Mouse (Mus musculus): ENCODE data around the gene Hils1. TPM values are rescaled to one million over a fixed set of nuclear protein-coding genes. Genes with fewer than 3 reads are reported as not detected.

Hils1 gene
- not detected for total RNA-seq (2021)

DNA sequence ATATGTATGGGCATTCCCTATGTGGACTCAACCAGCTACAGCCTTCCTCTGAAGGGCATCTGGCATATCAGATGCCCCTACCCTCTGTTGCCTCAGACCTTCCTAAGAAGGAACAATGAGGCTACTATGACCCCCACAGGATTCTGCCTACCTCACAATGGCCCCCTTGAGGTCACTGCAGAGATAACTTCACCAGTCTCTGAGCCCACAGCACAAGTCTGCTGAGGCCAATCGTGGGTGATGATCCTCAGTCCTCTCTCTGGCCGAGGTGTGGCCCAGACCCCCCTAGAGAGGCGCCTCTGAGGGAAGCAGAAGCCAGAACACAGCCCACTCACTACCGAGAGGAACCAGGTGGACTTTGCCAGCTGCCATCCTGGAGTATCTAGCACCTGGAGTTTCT is at the start of gene Hils1:
Hils1 (plus strand) TSS at position 175 of the 400 bp plus-strand sequence.
- DNase-seq (ENCODE audit: low spot score) = no peak
- intact Hi-C loops (cut with DNase I) = no loop called here

DNA sequence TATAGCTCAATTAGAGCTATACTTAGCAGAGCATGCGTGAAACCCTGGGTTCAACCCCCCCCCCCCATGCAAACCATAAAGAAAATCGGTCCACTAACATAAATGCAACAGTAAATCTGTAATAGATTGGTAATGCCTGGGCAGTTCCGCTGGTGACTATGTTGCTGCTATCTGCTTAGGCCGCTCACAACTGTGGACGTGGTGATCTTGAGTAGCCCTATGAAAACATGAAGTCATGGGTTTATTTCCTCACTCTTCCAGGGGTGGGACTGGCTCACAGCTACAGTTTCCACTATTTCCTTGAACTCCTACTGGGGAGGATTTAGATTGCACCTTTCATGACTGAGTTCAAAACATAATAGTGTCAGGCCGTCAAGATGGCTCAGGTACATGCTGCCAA is 49.7 kb upstream of the Hils1 start:
- DNase-seq (ENCODE audit: low spot score) = no peak
- intact Hi-C loops (cut with DNase I) = loop anchor here (5.0 kb wide), 1 partner anchor 45 kb away; no protein-coding TSS in a partner anchor

DNA sequence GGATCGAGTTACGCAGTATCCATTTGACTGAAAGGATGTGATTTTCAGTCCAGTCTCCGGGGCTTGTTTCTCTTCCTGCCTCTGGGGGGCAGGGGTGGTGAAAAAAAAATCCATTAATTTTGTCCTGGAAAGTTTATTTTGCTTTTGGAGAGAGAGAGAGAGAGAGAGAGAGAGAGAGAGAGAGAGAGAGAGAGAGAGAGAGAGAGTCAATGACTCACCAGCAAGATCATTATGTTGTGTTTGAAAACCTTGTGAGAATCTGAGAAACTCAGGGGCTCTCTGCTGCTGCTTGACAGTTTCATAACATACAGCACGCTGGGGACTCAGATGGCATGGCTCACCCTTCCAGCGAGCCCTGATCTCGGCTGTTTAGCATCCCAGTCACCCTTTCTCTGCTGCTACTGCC is 46.4 kb upstream of the Hils1 start:
- no peak for DNase-seq (ENCODE audit: low spot score)
- intact Hi-C loops (cut with DNase I) = no loop called here

DNA sequence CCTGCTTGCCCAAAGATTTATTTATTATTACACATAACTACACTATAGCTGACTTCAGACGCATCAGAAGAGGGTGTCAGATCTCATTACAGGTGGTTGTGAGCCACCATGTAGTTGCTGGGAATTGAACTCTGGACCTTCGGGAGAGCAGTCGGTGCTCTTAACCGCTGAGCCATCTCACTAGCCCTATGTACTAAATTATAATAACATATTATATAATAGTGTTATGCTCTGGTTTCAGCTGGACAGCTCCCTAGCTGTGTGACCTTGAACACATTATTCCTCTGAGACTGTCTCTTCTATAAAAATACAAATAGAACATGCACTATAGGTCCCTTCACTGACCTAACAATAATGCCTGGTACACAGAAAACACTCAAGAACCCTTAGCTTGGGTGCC is 42.4 kb upstream of the Hils1 start:
- DNase-seq (ENCODE audit: low spot score) = no peak
- intact Hi-C loops (cut with DNase I) = no loop called here

DNA sequence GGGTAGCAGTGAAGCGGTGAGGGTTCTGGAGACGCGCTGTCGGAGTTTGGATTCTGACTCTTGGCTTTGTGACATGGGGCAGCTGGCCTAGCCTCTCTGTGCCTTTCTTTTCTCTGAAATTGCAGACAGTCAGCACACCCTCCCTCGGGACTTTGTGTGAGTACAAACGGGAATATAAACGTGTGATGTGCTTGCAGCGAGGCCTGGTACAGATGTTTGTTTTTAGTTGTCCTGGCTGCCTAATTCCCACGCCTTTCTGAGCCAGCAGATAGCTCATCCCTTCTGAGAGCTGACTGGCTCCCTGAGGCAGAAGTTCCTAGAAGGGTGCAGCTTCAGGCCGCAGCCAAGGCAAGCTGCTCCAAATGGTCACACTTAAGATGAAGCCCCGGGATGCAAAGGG is 41.0 kb upstream of the Hils1 start:
- intact Hi-C loops (cut with DNase I) = no loop called here
- no peak for DNase-seq (ENCODE audit: low spot score)

DNA sequence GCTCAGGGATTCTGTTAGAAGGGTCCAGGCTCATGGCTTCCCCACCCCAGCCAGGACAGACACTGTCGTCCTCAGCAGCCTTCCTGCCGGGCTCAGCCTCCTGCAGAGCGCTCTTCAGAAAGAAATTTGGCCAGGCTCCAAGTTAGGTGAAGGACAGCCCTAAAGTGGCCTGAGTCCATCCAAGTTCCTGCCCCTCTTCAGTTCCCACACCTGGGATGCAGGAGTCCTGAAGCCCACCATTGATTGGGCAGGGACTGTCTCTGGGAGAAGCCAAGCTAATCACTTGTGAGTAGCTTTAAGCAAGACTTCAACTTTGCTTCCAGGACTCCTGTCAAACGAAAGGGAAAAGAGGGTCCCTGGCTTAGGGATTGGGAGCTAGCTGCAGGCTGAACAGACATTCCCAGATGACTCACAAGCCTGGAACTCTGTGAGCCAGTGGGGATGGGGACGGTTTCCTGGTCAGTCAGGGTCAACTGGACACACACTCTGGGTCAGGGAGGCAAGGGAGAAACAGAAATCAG is 39.6 kb upstream of the Hils1 start:
- intact Hi-C loops (cut with DNase I) = no loop called here
- DNase-seq (ENCODE audit: low spot score) = no peak

DNA sequence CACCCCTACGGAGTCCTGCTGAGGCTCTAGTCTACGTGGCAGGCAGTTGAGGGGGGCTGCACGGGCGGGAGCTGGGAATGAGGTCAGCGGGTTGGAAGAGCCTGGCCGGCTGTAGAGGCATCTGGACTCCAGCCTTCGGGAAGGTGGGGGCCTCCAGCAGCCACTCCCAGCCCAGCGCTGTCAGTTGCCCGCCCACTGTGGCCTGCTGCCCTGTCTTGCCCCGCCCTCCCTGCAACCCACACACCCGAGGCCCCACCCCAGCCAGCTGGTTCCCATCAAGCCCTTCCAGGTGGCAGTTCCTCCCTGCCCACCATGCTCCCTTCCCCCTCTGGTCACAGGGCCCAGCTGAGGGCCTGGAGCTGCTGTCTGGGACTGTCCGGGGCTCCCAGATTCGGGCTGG is 38.6 kb upstream of the Hils1 start:
- peak; percentile 84 for DNase-seq (ENCODE audit: low spot score)
- intact Hi-C loops (cut with DNase I) = no loop called here

DNA sequence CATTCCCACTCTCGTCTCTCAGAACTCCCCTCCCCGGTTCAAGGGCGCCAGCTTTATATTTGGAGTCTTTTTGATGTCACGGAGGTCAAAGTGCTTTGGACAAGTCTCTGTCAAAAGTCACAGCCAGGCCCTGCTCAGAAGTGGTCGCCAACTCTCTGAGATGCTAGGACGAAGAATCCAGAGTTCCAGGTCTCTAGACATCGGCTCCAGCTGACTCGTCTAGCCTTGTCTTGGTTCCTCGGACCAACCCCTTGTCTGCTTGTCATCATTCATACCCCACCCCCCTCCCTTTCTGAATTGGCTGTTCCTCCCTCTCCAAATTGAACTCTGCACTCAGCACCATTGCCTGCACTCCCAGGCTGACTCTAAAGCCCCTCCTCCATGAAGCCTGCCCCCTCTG is 37.8 kb upstream of the Hils1 start:
- no peak for DNase-seq (ENCODE audit: low spot score)
- intact Hi-C loops (cut with DNase I) = no loop called here

DNA sequence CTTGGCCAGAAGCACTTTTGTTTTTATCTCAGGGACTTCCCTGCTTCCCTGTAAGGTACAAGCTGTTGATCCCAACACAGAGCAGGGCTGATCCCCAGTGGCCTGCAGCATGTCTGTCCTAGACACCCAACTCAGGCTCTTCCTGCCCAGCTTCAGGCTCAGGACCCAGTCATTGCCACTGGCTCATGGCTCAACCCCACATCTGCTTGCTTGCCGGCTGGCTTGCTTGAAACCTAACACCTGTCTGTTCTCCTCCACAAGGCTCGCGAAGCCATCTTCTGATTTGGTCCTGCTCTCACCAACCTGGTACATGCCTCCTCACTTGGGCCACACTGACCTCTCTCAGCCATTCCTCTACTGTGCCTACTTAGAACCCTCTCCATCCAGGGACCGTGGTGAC is 37.2 kb upstream of the Hils1 start:
- intact Hi-C loops (cut with DNase I) = loop anchor here (10.0 kb wide), 1 partner anchor 195 kb away; no protein-coding TSS in a partner anchor
- no peak for DNase-seq (ENCODE audit: low spot score)

DNA sequence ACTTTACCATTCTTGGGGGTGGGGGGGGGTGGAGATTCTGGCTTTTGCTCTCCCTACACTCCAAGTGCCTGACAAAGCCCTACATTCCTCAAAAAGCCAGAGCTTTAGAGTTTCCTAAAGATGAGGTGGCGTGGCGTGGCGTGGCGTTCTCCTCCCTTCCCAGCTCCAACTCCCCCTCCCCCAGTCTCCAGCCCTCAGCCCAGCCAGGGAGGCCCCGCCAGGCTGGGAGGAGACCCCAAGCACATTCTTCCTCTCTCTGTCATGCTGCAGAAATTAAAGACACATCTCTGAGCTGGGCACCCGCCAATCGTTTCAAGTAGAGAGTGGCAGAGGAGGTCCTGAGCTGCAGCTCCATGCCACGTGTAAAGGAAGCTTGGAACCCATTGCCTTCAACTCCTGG is 33.8 kb upstream of the Hils1 start:
- DNase-seq (ENCODE audit: low spot score) = no peak
- intact Hi-C loops (cut with DNase I) = loop anchor here (10.0 kb wide), 1 partner anchor 199 kb away; no protein-coding TSS in a partner anchor

DNA sequence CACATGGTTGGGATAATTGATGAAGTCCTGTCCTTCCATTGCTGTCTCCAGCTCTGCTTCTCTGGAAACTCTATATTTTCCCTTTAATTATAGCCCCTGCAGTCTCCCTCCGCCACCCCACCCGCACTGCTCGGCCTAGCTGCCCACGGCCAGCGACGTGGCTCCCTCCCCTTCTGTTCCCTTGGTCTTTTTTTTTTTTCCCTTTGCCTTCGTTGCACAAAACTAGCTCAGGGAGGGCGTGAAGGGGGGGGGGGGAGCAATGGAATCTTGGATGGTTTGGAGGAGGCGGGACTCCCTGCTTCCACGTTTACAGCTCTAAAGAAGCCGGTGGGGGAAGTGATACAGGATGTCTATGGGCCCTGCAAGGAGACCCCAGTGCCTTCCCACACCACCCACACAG is 32.9 kb upstream of the Hils1 start:
- no peak for DNase-seq (ENCODE audit: low spot score)
- intact Hi-C loops (cut with DNase I) = loop anchor here (10.0 kb wide), 1 partner anchor 200 kb away; no protein-coding TSS in a partner anchor

DNA sequence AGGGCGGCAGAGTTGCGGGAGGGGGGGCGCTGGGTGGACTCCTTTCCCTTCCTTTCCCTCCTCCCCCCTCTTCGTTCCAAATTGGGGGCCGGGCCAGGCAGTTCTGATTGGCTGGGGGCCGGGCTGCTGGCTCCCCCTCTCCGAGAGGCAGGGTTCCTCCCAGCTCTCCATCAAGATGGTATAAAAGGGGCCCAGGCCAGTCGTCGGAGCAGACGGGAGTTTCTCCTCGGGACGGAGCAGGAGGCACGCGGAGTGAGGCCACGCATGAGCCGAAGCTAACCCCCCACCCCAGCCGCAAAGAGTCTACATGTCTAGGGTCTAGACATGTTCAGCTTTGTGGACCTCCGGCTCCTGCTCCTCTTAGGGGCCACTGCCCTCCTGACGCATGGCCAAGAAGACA is 31.3 kb upstream of the Hils1 start, which contains the start of gene Col1a1:
Col1a1 (plus strand) TSS at position 180 of the 400 bp plus-strand sequence.
- DNase-seq (ENCODE audit: low spot score) = peak; percentile 77
- intact Hi-C loops (cut with DNase I) = loop anchor here (5.0 to 10.0 kb wide), 2 partner anchors 149 to 201 kb away; no protein-coding TSS in a partner anchor

DNA sequence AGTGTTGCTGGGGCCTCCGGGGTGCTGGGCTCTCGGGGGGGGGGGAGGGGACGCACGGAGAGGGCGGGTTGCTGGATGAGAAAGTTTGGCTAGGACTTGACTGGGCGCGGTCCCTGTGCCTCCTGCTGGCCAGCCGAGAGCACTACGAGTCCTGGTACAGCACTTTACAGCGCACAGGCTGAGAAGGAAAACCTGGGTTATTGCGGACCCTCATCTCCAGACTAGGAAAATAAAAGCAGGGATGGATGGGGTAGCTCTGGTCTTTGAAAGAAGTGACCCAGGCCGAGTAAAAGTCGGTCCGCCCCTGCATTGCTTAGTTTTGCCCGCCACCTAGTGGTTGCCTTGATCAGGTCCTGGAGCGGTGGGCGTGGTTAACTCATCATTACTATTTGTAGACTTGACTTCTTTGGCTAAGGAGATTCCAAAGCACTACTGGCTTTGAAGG is 30.5 kb upstream of the Hils1 start:
- peak; percentile 79 for DNase-seq (ENCODE audit: low spot score)
- intact Hi-C loops (cut with DNase I) = loop anchor here (1.0 to 10.0 kb wide), 3 partner anchors 71 to 202 kb away; no protein-coding TSS in a partner anchor

DNA sequence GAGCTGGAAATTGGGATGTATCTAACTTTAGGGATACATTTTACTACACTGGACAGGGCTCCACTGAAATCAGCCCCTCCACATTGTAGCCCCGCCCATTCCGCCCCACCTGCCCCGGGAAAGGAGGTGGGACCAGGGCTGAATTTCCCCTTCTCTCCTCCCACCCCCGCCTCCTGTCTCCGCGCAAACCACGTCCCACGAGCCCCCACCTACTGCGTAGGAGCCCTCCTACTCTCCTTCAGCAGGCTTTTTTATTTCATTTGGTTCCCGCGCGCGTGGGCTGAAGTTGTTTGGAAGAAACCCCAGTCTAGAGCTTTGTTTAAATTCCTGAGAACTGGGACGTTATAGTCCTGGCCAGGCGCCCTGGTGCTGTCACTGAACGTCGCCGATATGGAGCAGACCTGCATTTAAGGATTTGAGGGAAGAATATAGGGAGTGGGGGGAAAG is 30.0 kb upstream of the Hils1 start:
- intact Hi-C loops (cut with DNase I) = loop anchor here (1.0 to 10.0 kb wide), 3 partner anchors 71 to 203 kb away; no protein-coding TSS in a partner anchor
- no peak for DNase-seq (ENCODE audit: low spot score)

DNA sequence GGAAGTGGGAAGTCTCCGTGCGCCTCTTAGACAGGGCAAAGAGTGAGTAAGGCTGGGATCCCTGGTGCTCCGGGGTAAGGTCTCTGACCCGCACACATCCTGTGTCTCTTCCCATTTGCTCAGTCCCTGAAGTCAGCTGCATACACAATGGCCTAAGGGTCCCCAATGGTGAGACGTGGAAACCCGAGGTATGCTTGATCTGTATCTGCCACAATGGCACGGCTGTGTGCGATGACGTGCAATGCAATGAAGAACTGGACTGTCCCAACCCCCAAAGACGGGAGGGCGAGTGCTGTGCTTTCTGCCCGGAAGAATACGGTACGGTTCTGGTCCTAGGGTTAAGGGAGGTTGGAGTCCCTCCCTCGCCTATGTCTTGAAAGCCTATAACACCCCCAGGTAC is 29.6 kb upstream of the Hils1 start:
- no peak for DNase-seq (ENCODE audit: low spot score)
- intact Hi-C loops (cut with DNase I) = loop anchor here (1.0 to 10.0 kb wide), 4 partner anchors 63 to 203 kb away; no protein-coding TSS in a partner anchor

DNA sequence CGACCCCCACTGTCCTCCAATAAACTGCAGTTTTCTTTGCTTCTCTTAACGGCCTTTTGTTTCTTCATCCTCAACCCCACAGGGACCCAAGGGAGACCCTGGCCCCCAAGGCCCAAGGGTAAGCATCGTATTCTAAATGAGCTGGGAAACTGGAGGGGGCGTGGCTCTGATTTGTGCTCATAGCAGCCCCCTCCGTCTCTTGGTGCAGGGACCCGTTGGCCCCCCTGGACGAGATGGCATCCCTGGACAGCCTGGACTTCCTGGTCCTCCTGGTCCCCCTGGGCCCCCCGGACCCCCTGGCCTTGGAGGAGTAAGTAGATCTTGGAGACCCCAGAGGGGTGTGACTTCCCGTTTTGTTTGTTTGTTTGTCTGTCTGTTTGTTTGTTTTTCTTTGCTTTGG is 29.1 kb upstream of the Hils1 start:
- intact Hi-C loops (cut with DNase I) = loop anchor here (2.0 to 10.0 kb wide), 3 partner anchors 63 to 203 kb away; no protein-coding TSS in a partner anchor
- DNase-seq (ENCODE audit: low spot score) = no peak

DNA sequence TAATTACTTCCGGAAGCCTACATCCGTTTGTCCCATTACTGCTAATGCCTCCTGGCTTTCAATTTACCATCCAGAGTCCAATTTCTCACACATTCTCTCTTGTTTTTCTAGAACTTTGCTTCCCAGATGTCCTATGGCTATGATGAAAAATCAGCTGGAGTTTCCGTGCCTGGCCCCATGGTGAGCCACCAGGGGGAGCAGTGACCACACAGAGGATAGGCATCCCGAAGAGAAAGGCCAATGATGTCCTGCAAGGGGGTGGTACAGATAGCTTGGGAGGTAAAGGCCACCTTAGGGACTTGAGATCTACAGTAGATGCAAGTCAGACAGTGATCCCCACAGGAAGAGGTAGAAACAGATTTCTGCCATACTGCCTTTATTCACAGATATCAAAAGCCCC is 28.1 kb upstream of the Hils1 start:
- no peak for DNase-seq (ENCODE audit: low spot score)
- intact Hi-C loops (cut with DNase I) = loop anchor here (1.0 to 10.0 kb wide), 4 partner anchors 31 to 204 kb away; no protein-coding TSS in a partner anchor

DNA sequence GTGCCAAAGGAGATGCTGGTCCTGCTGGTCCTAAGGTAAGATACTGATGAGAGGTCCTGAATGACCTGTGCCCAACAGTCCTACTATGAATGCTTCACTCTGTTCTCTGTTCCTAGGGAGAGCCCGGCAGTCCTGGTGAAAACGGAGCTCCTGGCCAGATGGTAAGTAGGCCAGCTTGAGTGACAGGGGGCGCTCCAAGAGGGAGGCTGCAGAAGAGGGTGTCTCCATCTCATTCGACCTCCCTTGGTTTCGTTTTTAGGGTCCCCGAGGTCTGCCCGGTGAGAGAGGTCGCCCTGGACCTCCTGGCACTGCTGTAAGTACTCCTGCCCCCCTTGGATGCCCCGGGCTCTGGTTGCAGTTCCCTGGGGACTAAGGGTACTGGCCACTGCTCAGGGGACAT is 26.3 kb upstream of the Hils1 start:
- DNase-seq (ENCODE audit: low spot score) = no peak
- intact Hi-C loops (cut with DNase I) = no loop called here

DNA sequence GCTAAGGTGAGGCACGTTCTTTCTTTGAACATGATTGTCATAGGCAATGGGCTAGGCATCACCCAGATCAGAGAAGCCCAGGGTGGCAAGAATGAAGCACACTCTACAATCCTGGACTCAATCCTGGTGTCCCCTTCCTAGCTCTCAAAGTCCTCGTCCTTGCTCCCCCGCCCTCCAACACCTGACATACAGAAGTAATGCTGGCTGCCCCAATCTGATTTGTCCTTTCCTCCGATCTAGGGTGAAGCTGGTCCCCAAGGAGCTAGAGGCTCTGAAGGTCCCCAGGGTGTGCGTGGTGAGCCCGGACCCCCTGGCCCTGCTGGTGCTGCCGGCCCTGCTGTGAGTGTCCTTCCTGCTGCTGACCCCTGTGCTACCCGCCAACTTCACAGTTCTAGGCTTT is 25.6 kb upstream of the Hils1 start:
- intact Hi-C loops (cut with DNase I) = no loop called here

DNA sequence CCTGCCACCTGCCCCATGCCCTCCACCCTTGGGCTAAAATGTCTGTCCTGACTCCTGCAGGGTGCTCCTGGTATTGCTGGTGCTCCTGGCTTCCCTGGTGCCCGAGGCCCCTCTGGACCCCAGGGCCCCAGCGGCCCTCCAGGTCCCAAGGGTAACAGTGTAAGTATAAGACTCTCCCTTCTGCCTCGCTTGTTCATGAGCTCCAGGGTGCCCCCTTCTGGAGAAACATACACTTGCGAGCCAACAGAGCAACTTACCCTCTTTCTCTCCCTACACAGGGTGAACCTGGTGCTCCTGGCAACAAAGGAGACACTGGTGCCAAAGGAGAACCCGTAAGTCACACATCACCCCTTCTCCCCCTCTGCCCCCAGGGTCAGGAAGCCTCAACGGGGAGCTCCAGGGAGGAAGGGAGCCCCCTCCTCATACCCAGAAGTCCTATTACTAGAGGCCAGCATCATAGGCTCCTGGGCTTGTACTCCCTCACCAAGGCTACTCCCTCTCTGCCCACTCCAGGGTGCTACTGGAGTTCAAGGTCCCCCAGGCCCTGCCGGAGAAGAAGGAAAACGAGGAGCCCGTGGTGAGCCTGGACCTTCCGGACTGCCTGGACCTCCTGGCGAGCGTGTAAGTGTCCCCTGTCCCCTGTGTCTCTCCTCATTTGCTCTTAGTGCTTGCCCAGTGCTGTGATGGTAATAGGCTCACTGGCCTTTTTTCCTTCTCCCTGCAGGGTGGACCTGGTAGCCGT is 24.9 kb upstream of the Hils1 start:
- intact Hi-C loops (cut with DNase I) = no loop called here

More for the DNA sequence above, 25.6 kb upstream of the Hils1 start:
- no peak for DNase-seq (ENCODE audit: low spot score)

DNA sequence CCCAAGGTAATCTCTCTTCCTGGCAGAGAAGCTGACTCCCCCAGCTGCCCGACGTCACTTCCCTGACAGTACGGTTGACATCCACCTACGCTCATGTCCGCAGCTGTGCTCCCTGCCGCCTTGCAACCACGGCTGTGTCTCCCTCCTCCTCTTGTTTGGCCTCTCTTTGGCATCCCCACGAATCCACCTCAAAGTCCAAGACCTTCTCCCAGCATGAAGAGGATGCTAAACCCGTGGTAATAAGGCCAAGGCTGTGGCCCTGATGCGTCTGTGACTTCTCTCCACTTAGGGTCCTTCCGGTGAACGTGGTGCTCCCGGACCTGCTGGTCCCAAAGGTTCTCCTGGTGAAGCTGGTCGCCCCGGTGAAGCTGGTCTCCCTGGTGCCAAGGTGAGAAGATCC is 24.3 kb upstream of the Hils1 start:
- intact Hi-C loops (cut with DNase I) = no loop called here
- no peak for DNase-seq (ENCODE audit: low spot score)

More for the DNA sequence above, 24.9 kb upstream of the Hils1 start:
- no peak for DNase-seq (ENCODE audit: low spot score)
